In the genomic region with DNA sequence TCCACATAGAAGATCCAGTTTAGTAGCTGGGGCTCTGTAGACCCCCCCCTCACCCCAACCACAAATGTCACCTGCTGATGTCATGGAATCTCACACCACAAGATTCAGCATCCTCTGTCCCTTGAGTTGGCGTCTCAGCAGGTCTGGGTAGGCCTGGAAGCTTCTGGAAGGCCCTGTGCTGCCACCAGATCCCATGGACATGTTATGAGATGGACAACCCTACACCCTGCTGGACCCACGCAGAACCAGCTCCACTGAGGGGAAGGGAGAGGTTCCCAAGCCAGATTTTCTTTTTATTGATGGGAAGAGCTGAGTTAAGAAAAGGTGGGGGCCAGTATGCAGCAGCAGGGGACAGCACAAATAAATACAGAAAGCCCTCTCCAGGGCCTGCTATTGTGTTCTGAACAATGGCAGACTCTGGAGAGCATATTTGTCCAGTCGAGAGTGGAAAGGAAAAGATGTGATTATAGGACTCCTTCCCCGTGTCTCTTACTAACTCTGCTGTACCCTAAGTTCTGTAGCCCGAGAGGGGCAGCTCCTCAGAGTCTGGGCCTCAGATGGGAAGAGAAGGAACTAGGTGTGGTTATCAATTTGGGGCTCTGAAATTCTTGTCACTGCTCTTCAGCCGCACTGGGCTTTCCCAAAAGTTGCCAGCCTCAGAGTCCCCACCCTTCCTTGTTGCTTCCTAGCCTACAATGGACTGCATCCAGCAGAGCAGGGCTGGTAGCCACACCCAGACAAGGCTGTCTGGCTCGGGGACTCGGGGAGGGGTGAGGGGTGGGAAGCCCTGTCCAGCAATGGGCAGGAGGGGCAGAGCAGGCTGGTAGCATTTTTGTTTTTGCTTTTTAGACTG, we compare ENCODE assay signal across 14 mouse cellular contexts. TPM values are rescaled to one million over a fixed set of nuclear protein-coding genes. Genes with fewer than 3 reads are reported as not detected.
DNase-seq lines count a peak whose midpoint lies in the region; ATAC-seq and TF ChIP-seq lines count a peak whose summit lies in the region.
"Had no signal": no experiment of that assay in that cellular context is flagged by ENCODE, and none has a peak within 500 bp of the region (broad histone marks: within the 10 kb centered on the region; RNA-seq: fewer than 3 reads in every experiment).

No protein-coding gene starts in this region.

- no peaks in the 10 kb centered on the region for H3K27me3 ChIP-seq in hindbrain, embryonic 10.5 days (ENCODE audit: insufficient read depth, poor library complexity, severe bottlenecking)
- H3K27me3 ChIP-seq in hindbrain, embryonic 13.5 days: no peaks in the 10 kb centered on the region
- H3K27me3 ChIP-seq in stomach, postnatal 0 days (ENCODE audit: control insufficient read depth, insufficient read depth, low read length): no peaks in the 10 kb centered on the region
- H3K27me3 ChIP-seq: embryonic facial prominence, embryonic 15.5 days; limb, embryonic 13.5 days; neural tube, embryonic 15.5 days had no signal

- WGBS in hindbrain, embryonic 10.5 days: 40% methylated on average over 8 of the region's 8 CpGs
- 28% methylated on average over 8 of the region's 8 CpGs for WGBS in hindbrain, embryonic 13.5 days
- 45% methylated on average over 8 of the region's 8 CpGs for WGBS in stomach, postnatal 0 days

- peaks cover 11% of the 10 kb centered on the region; the same call in 1 of the 2 replicates for H3K9me3 ChIP-seq in hindbrain, embryonic 10.5 days
- peaks cover 9% of the 10 kb centered on the region; the same call in 1 of the 2 replicates for H3K9me3 ChIP-seq in hindbrain, embryonic 13.5 days
- 0 out of 2 replicates have a peak, but pooled peaks cover 3% of the 10 kb centered on the region for H3K9me3 ChIP-seq in stomach, postnatal 0 days (ENCODE audit: control insufficient read depth, low read length)
- H3K9me3 ChIP-seq: embryonic facial prominence, embryonic 15.5 days; neural tube, embryonic 15.5 days had no signal

- H3K36me3 ChIP-seq in hindbrain, embryonic 10.5 days: no peaks in the 10 kb centered on the region
- peaks cover 2% of the 10 kb centered on the region for H3K36me3 ChIP-seq in hindbrain, embryonic 13.5 days
- no peaks in the 10 kb centered on the region for H3K36me3 ChIP-seq in stomach, postnatal 0 days (ENCODE audit: control insufficient read depth, insufficient read depth, low read length)
- H3K36me3 ChIP-seq: embryonic facial prominence, embryonic 15.5 days; limb, embryonic 13.5 days; neural tube, embryonic 15.5 days had no signal

- no peak overlapping the region for H3K4me2 ChIP-seq in hindbrain, embryonic 13.5 days
- H3K4me2 ChIP-seq in stomach, postnatal 0 days (replicated peaks; ENCODE audit: low read depth): no peak overlapping the region
- H3K4me2 ChIP-seq: embryonic facial prominence, embryonic 15.5 days; limb, embryonic 13.5 days; neural tube, embryonic 15.5 days had no signal

- intact Hi-C loops in heart, postnatal 25 days (cut with DNase I): no loop called here

- no peak for ATAC-seq in hindbrain, embryonic 13.5 days (ENCODE audit: low FRiP score)
- ATAC-seq in stomach, postnatal 0 days (ENCODE audit: low FRiP score, low TSS enrichment): no peak; the same call in 1 of the 2 replicates

- TF ChIP-seq EP300 in stomach, postnatal 0 days (optimal IDR thresholded peaks at IDR 0.05): no peak

- no peak for DNase-seq in hindbrain, embryonic 10.5 days (ENCODE audit: low spot score)
- DNase-seq in urinary bladder, postnatal 25 days (ENCODE audit: low spot score): peak; percentile 15
- DNase-seq in urinary bladder, postnatal 10 days (ENCODE audit: low spot score): no peak
- peak; percentile 47 for DNase-seq in heart, postnatal 25 days (ENCODE audit: low spot score)
- DNase-seq in stomach, postnatal 0 days (ENCODE audit: low spot score): no peak
- DNase-seq in ovary, postnatal 10 days (ENCODE audit: low spot score): no peak
- DNase-seq in left cerebral cortex, adult 18-20 months (ENCODE audit: low spot score in 2 of 2): no peak
- DNase-seq: cerebellum, adult 11 months had no signal

- H3K4me1 ChIP-seq in hindbrain, embryonic 10.5 days (replicated peaks): peaks cover 27% of the 10 kb centered on the region
- H3K4me1 ChIP-seq in hindbrain, embryonic 13.5 days (replicated peaks): peaks cover 8% of the 10 kb centered on the region
- H3K4me1 ChIP-seq in stomach, postnatal 0 days (replicated peaks; ENCODE audit: control insufficient read depth, insufficient read depth): no peaks in the 10 kb centered on the region; the same call in 1 of the 2 replicates
- H3K4me1 ChIP-seq: limb, embryonic 13.5 days; megakaryocyte, embryonic 14.5 days; neural tube, embryonic 15.5 days had no signal

- H3K4me3 ChIP-seq in hindbrain, embryonic 10.5 days: no peak overlapping the region
- H3K4me3 ChIP-seq in hindbrain, embryonic 13.5 days: no peak overlapping the region
- no peak overlapping the region for H3K4me3 ChIP-seq in stomach, postnatal 0 days (ENCODE audit: low read depth, low read length)
- H3K4me3 ChIP-seq: embryonic facial prominence, embryonic 15.5 days; limb, embryonic 13.5 days; megakaryocyte, embryonic 14.5 days; neural tube, embryonic 15.5 days had no signal

- TF ChIP-seq CTCF in stomach, postnatal 0 days (IDR thresholded peaks at IDR 0.05; ENCODE audit: low read depth): peak; percentile 35

- H3K9ac ChIP-seq in hindbrain, embryonic 13.5 days: no peak overlapping the region
- no peak overlapping the region for H3K9ac ChIP-seq in stomach, postnatal 0 days (ENCODE audit: low read length)
- H3K9ac ChIP-seq: embryonic facial prominence, embryonic 15.5 days; limb, embryonic 13.5 days; neural tube, embryonic 15.5 days had no signal

- H3K27ac ChIP-seq in hindbrain, embryonic 10.5 days: peak overlapping the region; percentile 62
- H3K27ac ChIP-seq in hindbrain, embryonic 13.5 days: no peak overlapping the region
- peak overlapping the region; percentile 24; the same call in 1 of the 2 replicates for H3K27ac ChIP-seq in stomach, postnatal 0 days (replicated peaks)
- H3K27ac ChIP-seq: embryonic facial prominence, embryonic 15.5 days; kidney, postnatal 0 days; limb, embryonic 13.5 days; neural tube, embryonic 15.5 days had no signal

RNA-seq across cellular contexts. Expression of a gene that starts 20.5 kb away (rescaled TPM):
- 3.8 and 5.9 TPM in 2 replicates for polyA plus RNA-seq in hindbrain, embryonic 10.5 days (2016; fragmentation: Nextera tagmentation; extraction: Ambion mirVana)
- 9.5 and 12.2 TPM in 2 replicates for polyA plus RNA-seq in hindbrain, embryonic 13.5 days (2015; fragmentation: Nextera tagmentation; extraction: Ambion mirVana)
- 1 to 10 TPM; 5.0 to 5.7 TPM for total RNA-seq in heart, postnatal 25 days (2021)
- polyA plus RNA-seq in stomach, postnatal 0 days (2015; fragmentation: Nextera tagmentation; extraction: Ambion mirVana): 9.0 and 11.0 TPM in 2 replicates
- total RNA-seq in left cerebral cortex, adult 18-20 months (2021): 1 to 10 TPM; 7.5 to 8.0 TPM

Comparison
In these comparisons a context has a peak if more than half of its experiments do, and no peak if none do; other contexts are left out.
1. DNase-seq: peak in urinary bladder, postnatal 25 days (single experiment) and heart, postnatal 25 days (single experiment); none in hindbrain, embryonic 10.5 days (single experiment), urinary bladder, postnatal 10 days (single experiment), stomach, postnatal 0 days (single experiment), ovary, postnatal 10 days (single experiment) and left cerebral cortex, adult 18-20 months (0 of 2).